Mouse (Mus musculus) urinary bladder, adult 2 months (tissue): ENCODE results near the gene 1700030K09Rik. TPM values are rescaled to one million over a fixed set of nuclear protein-coding genes. Genes with fewer than 3 reads are reported as not detected.

Source experiments
- DNase-seq: peaks from one replicate; pipeline ENCODE4 v3.0.0; 2022; ENCODE audit warnings: low spot score
- polyA plus RNA-seq: library from polyadenylated mRNA; depleted of rRNA; stranded (reverse); fragments of >200 nt; gene quantifications from 2 replicates; pipeline ENCODE4 v1.2.3, GENCODE M21; 2012; rRNA removed

Gene 1700030K09Rik
- 8.7 and 9.3 TPM in 2 replicates for polyA plus RNA-seq

DNA sequence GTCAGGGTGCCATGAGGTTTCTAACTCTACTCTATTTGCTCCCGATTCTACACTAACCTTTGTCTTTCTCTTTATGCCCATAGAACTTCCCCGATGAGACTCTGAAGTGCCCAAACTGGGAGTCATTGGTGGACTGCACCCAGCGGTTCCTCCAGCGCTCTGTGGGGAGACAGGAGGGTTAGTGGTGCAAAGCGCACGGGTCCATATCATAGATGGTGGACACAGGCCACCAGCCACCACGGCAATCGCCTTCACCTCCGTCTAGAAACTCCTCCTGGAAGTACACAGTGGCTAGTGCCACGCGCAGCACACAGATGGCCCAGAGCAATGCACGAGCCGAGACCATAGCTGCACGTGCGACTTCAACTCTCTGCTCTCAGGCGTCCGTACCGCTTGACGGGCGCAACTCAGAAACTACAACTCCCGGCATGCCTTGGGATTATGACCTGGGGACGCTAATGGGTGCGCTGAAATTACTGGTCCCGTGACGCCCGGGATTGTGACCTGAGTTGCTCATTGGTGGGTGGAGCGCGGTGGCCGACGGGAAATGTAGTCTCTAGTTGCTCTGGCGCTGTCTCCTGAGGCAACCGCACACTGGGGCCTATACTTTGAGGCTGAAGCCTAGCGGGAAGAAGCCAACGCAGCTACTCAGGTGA, at the start of gene 1700030K09Rik, which contains the start of gene Calr3:
TSS of gene 1700030K09Rik (plus strand) at position 543 of the 656 bp plus-strand sequence.
TSS of gene Calr3 (minus strand) at position 533 of the 656 bp plus-strand sequence.
- DNase-seq: peak; percentile 81

- DNase-seq: no peak
These were observed 42.3 kb upstream of the 1700030K09Rik start for GRCm38 (mm10) chr8:72401381-72401780.

- DNase-seq: no peak
These were observed 40.7 kb upstream of the 1700030K09Rik start for GRCm38 (mm10) chr8:72402981-72403380.

DNA sequence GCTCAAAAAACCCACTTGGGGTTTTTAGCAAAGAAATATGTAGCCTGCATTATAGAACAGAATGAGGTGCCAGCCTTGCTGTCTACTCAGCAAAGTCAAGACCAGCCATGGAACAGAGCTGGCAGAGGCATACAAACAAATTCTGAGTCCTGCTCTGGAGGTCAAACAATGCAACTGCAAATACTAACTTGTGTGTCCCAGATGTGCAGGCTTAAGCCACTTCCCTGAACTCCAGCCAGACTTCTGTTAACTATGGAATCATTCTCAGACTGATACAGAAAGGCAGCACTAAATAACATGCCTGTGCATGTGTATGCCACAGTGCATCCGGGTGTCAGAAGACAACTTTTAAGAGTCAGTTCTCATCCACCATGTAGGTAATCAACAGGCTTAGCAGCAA, 35.8 kb upstream of the 1700030K09Rik start:
- no peak for DNase-seq

DNA sequence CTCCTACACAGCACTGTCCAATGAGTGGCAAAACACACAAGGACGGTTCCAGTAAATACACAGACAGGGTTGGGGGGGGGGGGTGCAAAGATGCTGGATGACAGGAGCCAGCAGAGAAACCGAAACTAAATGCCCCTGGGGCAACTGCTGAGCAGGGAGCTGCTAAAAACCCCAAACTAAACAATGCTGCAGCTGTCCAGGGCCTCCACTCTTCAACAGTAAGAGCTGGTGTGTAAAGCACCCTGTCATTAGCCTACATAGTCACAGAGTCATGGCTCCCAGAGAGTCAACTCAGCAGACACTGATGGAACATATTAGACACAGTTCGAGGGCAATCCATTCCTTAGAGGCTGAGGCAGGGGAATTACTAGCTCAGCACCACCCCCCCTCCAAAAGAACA, 34.2 kb upstream of the 1700030K09Rik start:
- no peak for DNase-seq

GRCm38 (mm10) chr8:72413839-72414238, 29.8 kb upstream of the 1700030K09Rik start:
- no peak for DNase-seq

GRCm38 (mm10) chr8:72415252-72415651, 28.4 kb upstream of the 1700030K09Rik start:
- no peak for DNase-seq

DNA sequence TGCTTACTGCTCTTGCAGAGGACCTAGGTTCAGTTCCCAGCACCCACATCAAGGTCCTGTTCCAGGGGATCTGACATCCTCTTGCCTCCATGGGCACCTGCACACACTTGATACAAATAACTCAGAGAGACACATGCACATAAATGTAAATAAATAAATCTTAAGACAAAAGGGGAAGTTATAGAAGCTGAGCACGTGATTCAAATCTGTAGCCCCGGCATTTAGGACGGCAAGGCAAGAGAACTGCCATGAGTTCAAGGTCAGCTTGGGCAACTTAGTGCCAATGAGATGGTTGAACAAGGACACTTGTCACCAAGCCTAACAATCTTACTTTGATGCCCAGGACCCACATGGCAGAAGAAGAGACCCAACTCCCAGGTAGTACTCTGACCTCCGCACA, 25.6 kb upstream of the 1700030K09Rik start:
- no peak for DNase-seq

DNA sequence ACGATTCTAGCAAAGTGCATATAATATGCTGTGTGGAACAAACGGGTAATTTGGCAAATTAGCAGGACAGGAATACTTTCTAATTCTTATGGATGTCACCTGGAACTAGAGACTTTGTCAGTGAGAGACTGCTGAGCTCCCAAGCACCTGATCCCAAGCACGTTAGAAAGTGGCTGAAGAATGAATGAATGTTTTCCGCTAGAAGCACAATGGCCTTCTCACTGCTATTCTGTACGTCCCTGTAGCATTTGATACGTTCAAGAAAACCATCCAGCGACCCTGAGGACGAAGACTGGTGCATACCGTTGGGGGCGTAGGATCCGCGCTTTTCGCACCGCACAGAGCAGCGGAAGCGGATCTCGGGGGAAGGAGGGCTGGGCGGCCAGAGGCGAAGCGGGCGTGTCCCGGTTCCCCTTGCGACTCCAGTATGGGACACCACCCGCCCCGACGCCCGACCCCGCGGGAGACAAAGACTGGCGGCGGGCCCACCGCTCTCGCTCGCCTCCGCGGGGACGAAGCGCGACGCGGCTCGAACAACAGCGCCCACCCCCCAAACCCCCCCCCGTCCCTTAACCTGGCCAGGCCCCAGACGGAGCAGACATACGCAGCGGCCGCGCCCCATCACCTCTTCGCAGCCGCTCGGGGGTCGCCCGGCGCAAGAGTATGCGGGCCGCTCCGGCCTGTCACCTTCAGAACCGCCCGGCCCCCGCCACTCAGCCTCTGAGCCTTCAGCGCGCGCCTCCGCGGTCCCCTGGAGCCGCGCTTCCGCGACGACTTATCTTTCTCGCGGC, 22.9 kb upstream of the 1700030K09Rik start:
- DNase-seq: peak; percentile 32

- peak; percentile 96 for DNase-seq
These were observed 22.0 kb upstream of the 1700030K09Rik start, which contains the start of gene Eps15l1 for GRCm38 (mm10) chr8:72421362-72422335. TSS of gene Eps15l1 (minus strand) at chr8:72421460.

- DNase-seq: no peak
These were observed 20.8 kb upstream of the 1700030K09Rik start for GRCm38 (mm10) chr8:72422926-72423325.

DNA sequence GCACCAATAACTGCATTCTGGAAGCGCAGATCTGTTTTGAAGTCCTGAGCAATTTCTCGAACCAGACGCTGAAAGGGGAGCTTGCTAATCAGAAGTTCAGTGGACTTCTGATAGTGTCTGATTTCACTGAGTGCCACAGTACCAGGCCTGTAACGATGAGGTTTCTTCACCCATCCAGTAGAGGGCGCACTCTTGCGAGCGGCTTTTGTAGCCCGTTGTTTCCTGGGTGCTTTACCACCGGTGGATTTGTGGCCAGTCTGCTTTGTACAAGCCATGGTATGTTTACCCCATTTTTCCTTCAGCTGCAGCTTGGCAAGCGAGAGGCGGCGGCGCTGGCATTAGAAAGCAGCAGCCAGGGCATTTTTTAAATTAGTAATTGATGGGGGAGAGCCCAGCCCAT, 14.0 kb upstream of the 1700030K09Rik start:
- no peak for DNase-seq

DNA sequence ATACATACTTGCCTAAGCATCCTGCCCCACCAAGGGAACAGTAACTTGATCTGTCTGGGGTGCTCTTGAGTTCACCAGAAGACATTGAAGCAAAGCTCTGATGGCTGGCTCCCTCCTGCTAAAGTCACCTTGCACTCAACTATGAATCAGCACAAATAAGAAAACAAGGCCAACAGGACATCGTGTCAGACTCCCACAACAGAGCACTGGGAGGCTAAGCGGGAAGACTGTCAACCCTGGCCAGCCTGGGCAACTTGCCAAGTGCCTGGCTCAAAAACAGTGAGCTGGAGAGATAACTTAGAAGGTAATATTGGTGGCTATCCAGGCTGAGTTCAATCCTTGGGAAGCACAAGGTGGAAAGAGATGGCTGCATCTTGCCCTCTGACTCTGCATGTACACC, 8.7 kb upstream of the 1700030K09Rik start:
- peak; percentile 47 for DNase-seq

GRCm38 (mm10) chr8:72438248-72439015, 5.2 kb upstream of the 1700030K09Rik start:
- DNase-seq: no peak

DNA sequence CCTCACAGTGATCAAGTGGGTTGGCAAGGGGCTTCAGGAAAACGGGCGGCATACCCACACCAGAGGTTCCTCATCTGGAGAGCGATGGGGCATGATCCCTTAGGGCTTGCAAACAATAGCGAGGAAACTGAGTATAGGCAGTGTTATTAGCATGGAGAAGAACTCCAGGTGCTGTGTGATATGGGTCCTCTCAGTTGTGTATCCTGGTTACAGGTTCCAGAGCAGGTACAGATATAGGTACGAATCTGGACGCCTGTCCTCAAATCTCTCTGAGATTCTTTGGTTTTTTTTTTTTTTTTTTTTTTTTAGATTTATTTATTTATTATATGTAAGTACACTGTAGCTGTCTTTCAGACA, 292 bp downstream of the 1700030K09Rik start:
- no peak for DNase-seq

GRCm38 (mm10) chr8:72445071-72445470, 1.4 kb downstream of the 1700030K09Rik start:
- no peak for DNase-seq

GRCm38 (mm10) chr8:72451516-72451915, 7.8 kb downstream of the 1700030K09Rik start:
- no peak for DNase-seq

DNA sequence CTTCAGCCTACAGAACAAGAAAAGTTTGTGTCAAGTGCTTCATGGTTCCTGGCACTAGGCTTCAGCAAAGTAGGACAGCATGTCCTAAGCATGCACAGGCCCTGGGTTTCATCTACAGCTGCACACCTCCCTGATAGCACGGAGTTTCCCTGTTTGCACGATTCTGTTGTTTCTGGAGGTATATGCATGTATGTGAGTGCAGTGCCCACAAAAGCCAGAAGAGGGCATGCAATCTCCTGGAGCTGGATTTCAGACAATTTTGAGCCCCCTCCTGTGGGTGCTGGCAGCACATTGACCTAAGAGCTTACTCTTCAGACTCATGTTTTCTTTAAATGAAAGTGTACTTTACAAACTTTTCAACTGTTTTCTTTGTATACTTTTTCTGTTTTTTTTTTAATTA, 10.2 kb downstream of the 1700030K09Rik start:
- DNase-seq: no peak

DNA sequence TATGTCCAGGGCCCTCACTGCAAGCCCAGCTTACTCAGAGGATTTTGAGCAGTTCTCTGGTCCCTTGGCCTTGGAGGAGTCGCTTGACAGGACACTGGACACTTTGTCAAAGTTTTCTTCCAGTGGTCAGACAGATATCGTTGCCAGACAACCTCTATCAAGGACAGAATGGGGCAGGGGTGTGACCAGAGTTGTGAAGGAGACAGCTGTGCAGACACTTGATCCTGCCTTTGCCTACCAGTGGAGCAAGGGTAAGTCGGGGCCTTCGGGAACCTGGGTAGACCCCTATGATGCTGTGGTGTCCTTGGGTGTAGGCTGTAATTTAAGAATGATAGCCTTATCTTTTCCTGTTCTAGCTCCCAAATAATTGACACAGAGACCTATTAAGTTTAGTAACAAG, 11.6 kb downstream of the 1700030K09Rik start:
- no peak for DNase-seq

DNA sequence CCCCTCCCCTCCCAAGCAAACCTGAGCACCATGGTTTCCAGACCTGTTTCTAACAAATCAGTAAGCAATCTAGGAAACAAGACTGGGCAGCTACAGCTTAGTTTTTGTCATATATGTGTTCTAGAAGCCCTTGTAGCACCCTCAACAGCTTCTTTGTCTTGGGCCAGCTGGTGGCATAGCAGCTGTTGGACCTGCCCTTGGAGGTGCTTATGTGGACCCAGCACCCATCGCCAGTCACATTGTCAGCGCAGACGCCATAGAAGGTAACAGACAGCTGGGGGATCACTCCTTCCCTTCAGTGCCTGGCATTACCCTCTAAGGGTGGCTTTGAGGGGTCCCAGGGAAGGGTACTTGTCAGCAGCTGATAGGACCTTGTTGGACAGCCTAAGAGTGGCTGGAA, 14.1 kb downstream of the 1700030K09Rik start:
- no peak for DNase-seq

- DNase-seq: no peak
These were observed 14.8 kb downstream of the 1700030K09Rik start for GRCm38 (mm10) chr8:72458457-72458856.
